Mouse (Mus musculus): ENCODE measurements around the gene Slc26a5. TPM values are rescaled to one million over a fixed set of nuclear protein-coding genes. Genes with fewer than 3 reads are reported as not detected.

The Slc26a5 gene
- total and polyA plus RNA-seq, 3 experiments: not detected

GRCm38 (mm10) chr5:21768506-21768905 lies 96.9 kb downstream of the Slc26a5 start (continued):
- no peak for TF ChIP-seq USF1 (IDR thresholded peaks at IDR 0.05; ENCODE audit: low read depth, low read length)

Other genes starting within 250 kb of the Slc26a5 start
- 0.13 and 0.23 TPM in 2 replicates for gene Fbxl13, start 220.0 kb downstream of the Slc26a5 start, total RNA-seq (2012; rRNA removed)
- gene Fbxl13, start 220.0 kb downstream of the Slc26a5 start, polyA plus RNA-seq (2012; ENCODE audit: insufficient read depth in 1 of 2, insufficient read length in 2 of 2, low read depth in 1 of 2, low replicate concordance in 2 of 2, missing spikeins in 1 of 2): under 1 TPM in 1 of 2 experiments, not detected in 1; 0.13 TPM
- gene Armc10, start 219.8 kb downstream of the Slc26a5 start, total RNA-seq (2012; rRNA removed): 57.5 and 60.4 TPM in 2 replicates
- 100 to 1,000 TPM in 1 of 2 experiments, 10 to 100 TPM in 1; 52.2 to 152 TPM for gene Armc10, start 219.8 kb downstream of the Slc26a5 start, polyA plus RNA-seq (2012; ENCODE audit: insufficient read depth in 1 of 2, insufficient read length in 2 of 2, low read depth in 1 of 2, low replicate concordance in 2 of 2, missing spikeins in 1 of 2)
- gene Napepld, start 164.2 kb downstream of the Slc26a5 start, total RNA-seq (2012; rRNA removed): 1.5 and 1.9 TPM in 2 replicates
- 1 to 10 TPM in 1 of 2 experiments, not detected in 1; 3.0 TPM for gene Napepld, start 164.2 kb downstream of the Slc26a5 start, polyA plus RNA-seq (2012; ENCODE audit: insufficient read depth in 1 of 2, insufficient read length in 2 of 2, low read depth in 1 of 2, low replicate concordance in 2 of 2, missing spikeins in 1 of 2)
- 162 and 169 TPM in 2 replicates for gene Pmpcb, start 128.5 kb downstream of the Slc26a5 start, total RNA-seq (2012; rRNA removed)
- gene Pmpcb, start 128.5 kb downstream of the Slc26a5 start, polyA plus RNA-seq (2012; ENCODE audit: insufficient read depth in 1 of 2, insufficient read length in 2 of 2, low read depth in 1 of 2, low replicate concordance in 2 of 2, missing spikeins in 1 of 2): 100 to 1,000 TPM; 172 to 265 TPM
- 197 and 211 TPM in 2 replicates for gene Dnajc2, start 80.4 kb downstream of the Slc26a5 start, total RNA-seq (2012; rRNA removed)
- gene Dnajc2, start 80.4 kb downstream of the Slc26a5 start, polyA plus RNA-seq (2012; ENCODE audit: insufficient read depth in 1 of 2, insufficient read length in 2 of 2, low read depth in 1 of 2, low replicate concordance in 2 of 2, missing spikeins in 1 of 2): 100 to 1,000 TPM in 1 of 2 experiments, 10 to 100 TPM in 1; 64.7 to 199 TPM
- 297 and 330 TPM in 2 replicates for gene Psmc2, start 80.3 kb downstream of the Slc26a5 start, total RNA-seq (2012; rRNA removed)
- gene Psmc2, start 80.3 kb downstream of the Slc26a5 start, polyA plus RNA-seq (2012; ENCODE audit: insufficient read depth in 1 of 2, insufficient read length in 2 of 2, low read depth in 1 of 2, low replicate concordance in 2 of 2, missing spikeins in 1 of 2): 100 to 1,000 TPM; 316 to 356 TPM

Measured in MEL (cell line).